Mouse (Mus musculus) left cerebral cortex, adult 2 months (tissue): Measurements from ENCODE around the gene Kalrn. TPM values are rescaled to one million over a fixed set of nuclear protein-coding genes. Genes with fewer than 3 reads are reported as not detected.
A peak's percentile ranks its signal among the peaks of the same experiment; 100 is the strongest.

Experiments used
- DNase-seq, 2 experiments: peaks; one replicate each; pipeline ENCODE4 v3.0.0; 2021 to 2022; ENCODE audit warnings: low spot score in 2 of 2, mixed read lengths in 1 of 2; ENCODE audit errors: extremely low spot score in 1 of 2
- H3K27ac ChIP-seq: fragments of 200-600 bp; 2 replicates; pipeline ENCODE4 v1.8.1; 2022
- H3K4me3 ChIP-seq: fragments of 200-600 bp; 2 replicates; pipeline ENCODE4 v1.8.1; 2022
- CTCF ChIP-seq: fragments of 200-600 bp; IDR thresholded peaks from 2 replicates; pipeline ENCODE4 v1.8.1; 2022; ENCODE audit warnings: antibody characterized with exemption, mild to moderate bottlenecking, moderate library complexity
- intact Hi-C: fragments of 180-260 bp; cut with DNase I; formaldehyde crosslinking; loops from one replicate; pipeline ENCODE4 v1.15.1; 2025
- total RNA-seq, 2 experiments: library from RNA; stranded (reverse); gene quantifications; 2 replicates each; pipeline ENCODE4 v1.2.3; 2021

The Kalrn gene
- total RNA-seq, 2 experiments from 2014 or later = 539 to 570 TPM

- intact Hi-C loops = loop anchor here (2.0 kb wide), 1 partner anchor 183 kb away; no protein-coding TSS in a partner anchor
- H3K4me3 ChIP-seq = no peak overlapping the region
- DNase-seq = peak; percentile 51 to 62
- H3K27ac ChIP-seq = peak overlapping the region; percentile 72
- peak; percentile 47 for TF ChIP-seq CTCF
Observed at GRCm38 (mm10) chr16:34525866-34526265, 47.5 kb downstream of the Kalrn start.

- no peak for DNase-seq
Observed at GRCm38 (mm10) chr16:34525205-34525604, 48.1 kb downstream of the Kalrn start.

GRCm38 (mm10) chr16:34521061-34521460 lies 52.3 kb downstream of the Kalrn start:
- Histone ChIP-seq H3K27ac (no peak overlapping the region), H3K4me3 (no peak overlapping the region)
- TF ChIP-seq CTCF = no peak
- DNase-seq = no peak
- intact Hi-C loops = no loop called here

More at GRCm38 (mm10) chr16:34525205-34525604, 48.1 kb downstream of the Kalrn start:
- no peak for TF ChIP-seq CTCF
- intact Hi-C loops = loop anchor here (2.0 kb wide), 1 partner anchor 182 kb away; no protein-coding TSS in a partner anchor
- Histone ChIP-seq H3K27ac (peak overlapping the region; percentile 72), H3K4me3 (no peak overlapping the region)

GRCm38 (mm10) chr16:34516891-34517398 lies 56.4 kb downstream of the Kalrn start:
- Histone ChIP-seq H3K4me3 (no peak overlapping the region), H3K27ac (peak overlapping the region; percentile 81)
- intact Hi-C loops = loop anchor here (2.0 kb wide), 1 partner anchor 48 kb away; no protein-coding TSS in a partner anchor
- no peak for TF ChIP-seq CTCF
- no peak for DNase-seq

GRCm38 (mm10) chr16:34515485-34515884 lies 57.8 kb downstream of the Kalrn start:
- H3K4me3 ChIP-seq = no peak overlapping the region
- intact Hi-C loops = no loop called here
- no peak overlapping the region for H3K27ac ChIP-seq
- no peak for DNase-seq
- TF ChIP-seq CTCF = no peak

- DNase-seq = peak; percentile 71 to 74
- H3K27ac ChIP-seq = peak overlapping the region; percentile 80
- TF ChIP-seq CTCF = no peak
- H3K4me3 ChIP-seq = peak overlapping the region; percentile 45
- intact Hi-C loops = no loop called here
Observed at GRCm38 (mm10) chr16:34513956-34514593, 59.3 kb downstream of the Kalrn start.

- H3K4me3 ChIP-seq = peak overlapping the region; percentile 55
- DNase-seq = no peak
- intact Hi-C loops = no loop called here
- H3K27ac ChIP-seq = peak overlapping the region; percentile 54
- TF ChIP-seq CTCF = no peak
Observed at GRCm38 (mm10) chr16:34512326-34512725, 61.0 kb downstream of the Kalrn start.

- intact Hi-C loops = no loop called here
- Histone ChIP-seq H3K27ac (no peak overlapping the region), H3K4me3 (no peak overlapping the region)
- TF ChIP-seq CTCF = no peak
- no peak for DNase-seq
Observed at GRCm38 (mm10) chr16:34508125-34508524, 65.2 kb downstream of the Kalrn start.

GRCm38 (mm10) chr16:34506048-34506447 lies 67.3 kb downstream of the Kalrn start:
- intact Hi-C loops = no loop called here
- Histone ChIP-seq H3K4me3 (no peak overlapping the region), H3K27ac (no peak overlapping the region)
- no peak for DNase-seq
- no peak for TF ChIP-seq CTCF

- TF ChIP-seq CTCF = no peak
- H3K27ac ChIP-seq = peak overlapping the region; percentile 50
- intact Hi-C loops = no loop called here
- H3K4me3 ChIP-seq = no peak overlapping the region
- peak in 1 of 2 experiments; percentile 46 for DNase-seq
Observed at GRCm38 (mm10) chr16:34504250-34504649, 69.1 kb downstream of the Kalrn start.

GRCm38 (mm10) chr16:34502110-34502509 lies 71.2 kb downstream of the Kalrn start:
- no peak for DNase-seq
- TF ChIP-seq CTCF = no peak
- intact Hi-C loops = no loop called here
- Histone ChIP-seq H3K4me3 (no peak overlapping the region), H3K27ac (no peak overlapping the region)

GRCm38 (mm10) chr16:34494741-34495140 lies 78.6 kb downstream of the Kalrn start:
- intact Hi-C loops = no loop called here
- DNase-seq = no peak
- Histone ChIP-seq H3K27ac (no peak overlapping the region), H3K4me3 (no peak overlapping the region)
- TF ChIP-seq CTCF = no peak

GRCm38 (mm10) chr16:34493914-34494313 lies 79.4 kb downstream of the Kalrn start:
- intact Hi-C loops = no loop called here
- Histone ChIP-seq H3K27ac (peak overlapping the region; percentile 24; the same call in 1 of the 2 replicates), H3K4me3 (no peak overlapping the region)
- no peak for TF ChIP-seq CTCF
- no peak for DNase-seq
